Mouse (Mus musculus) Patski (cell line): ENCODE results near the gene Slc7a10. TPM values are rescaled to one million over a fixed set of nuclear protein-coding genes. Genes with fewer than 3 reads are reported as not detected.
A peak's percentile ranks its signal among the peaks of the same experiment; 100 is the strongest.

Source experiments
- ATAC-seq: fragments of 100-300 bp; one replicate; pipeline ENCODE4 v1.8.0; 2021
- CTCF ChIA-PET: fragments of 350-600 bp; sonication (Branson Sonifier 250); formaldehyde crosslinking; loops from one replicate; lab custom pipeline; 2022; ENCODE audit warnings: inconsistent platforms; lab: Charles Lee
- POLR2A ChIA-PET: fragments of 350-600 bp; sonication (Branson Sonifier 250); formaldehyde crosslinking; loops from one replicate; lab custom pipeline; 2022; ENCODE audit warnings: antibody characterized with exemption, inconsistent platforms; lab: Charles Lee
- DNase-seq: peaks from one replicate; pipeline ENCODE4 v3.0.0-alpha.2; 2011; ENCODE audit warnings: low read depth, low spot score
- H3K27me3 ChIP-seq: fragments of 371-371 bp; one replicate; pipeline ENCODE4 v1.5.1; 2021
- CTCF ChIP-seq: fragments of 100-300 bp; IDR thresholded peaks from one replicate; pipeline ENCODE4 v1.5.1; 2021
- in situ Hi-C: fragments of 300-500 bp; cut with MboI; formaldehyde crosslinking; loops from 3 replicates; pipeline ENCODE4 v1.11.1; 2018; ENCODE audit warnings: low pct_unique_long_range_greater_than_20kb, mixed read lengths
- polyA plus RNA-seq: library from polyadenylated mRNA; unstranded; gene quantifications from one replicate; pipeline ENCODE4 v1.2.3, GENCODE M21; 2021

The Slc7a10 gene
- polyA plus RNA-seq, 1 experiment from 2014 or later = not detected

DNA sequence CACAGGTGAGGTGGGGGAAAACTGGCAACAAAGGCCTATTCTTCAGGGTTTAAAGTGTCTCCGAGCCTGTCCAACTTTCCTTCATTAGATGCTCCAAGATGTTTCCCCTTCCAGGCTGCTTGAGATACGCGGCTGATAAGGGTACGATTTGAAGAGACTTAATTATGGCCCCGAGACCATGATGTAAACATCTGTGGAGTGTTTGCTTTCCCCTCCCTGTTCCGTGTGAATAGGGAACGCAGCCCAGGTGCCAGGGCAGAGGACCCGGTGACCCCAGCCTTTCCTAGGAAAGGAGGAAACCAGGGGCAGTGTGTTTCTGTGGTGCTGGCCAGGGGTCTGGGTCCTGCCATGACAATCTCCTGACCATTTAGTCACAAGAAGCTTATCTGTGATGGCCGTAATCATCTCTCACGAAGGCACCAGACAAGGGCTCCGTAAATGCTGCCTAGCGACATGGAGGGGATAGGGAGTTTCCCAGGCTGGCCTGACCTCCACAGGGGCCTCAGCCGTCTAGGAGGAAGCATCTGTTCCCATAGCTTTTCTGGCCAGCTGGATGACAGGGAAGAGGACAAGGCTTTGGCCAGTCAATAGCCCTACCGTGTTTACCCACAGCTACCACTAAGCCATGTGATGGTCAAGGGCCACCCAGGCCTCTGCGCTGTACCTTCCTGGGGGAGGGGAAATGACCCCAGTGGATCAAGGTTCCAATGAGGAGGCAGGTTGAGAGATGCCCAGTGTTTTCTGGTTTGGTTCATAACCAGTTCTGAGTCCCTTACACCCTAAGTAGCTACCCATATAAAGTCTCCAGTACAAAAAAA, 36.4 kb upstream of the Slc7a10 start:
- TF ChIP-seq CTCF = no peak
- no peaks in the 10 kb centered on the region for H3K27me3 ChIP-seq
- ChIA-PET CTCF (interaction anchor here (1.1 kb wide), 1 partner anchor 30 kb away, joined by 4 read pairs; the partner anchor contains the start of gene Cebpa), POLR2A (no interaction called here)
- in situ Hi-C loops = no loop called here
- DNase-seq (no peak), ATAC-seq (no peak)

DNA sequence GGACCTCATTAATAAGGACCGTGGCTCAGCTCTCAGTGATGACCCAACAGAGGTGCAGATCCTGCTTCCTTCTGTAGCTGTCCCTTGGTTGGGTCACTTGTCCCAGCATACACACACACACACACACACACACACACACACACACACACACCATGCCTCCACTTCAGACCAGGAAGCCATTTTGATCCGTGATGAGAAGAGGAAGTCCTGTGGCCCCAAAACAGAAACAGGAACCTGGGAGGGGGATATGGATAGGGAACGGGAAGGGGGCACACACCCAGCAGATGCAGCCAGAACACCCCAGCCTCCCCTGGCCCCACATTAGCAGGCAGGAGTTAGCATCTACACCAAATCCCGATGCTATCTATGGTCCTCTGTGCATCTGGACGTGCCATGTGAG, 35.3 kb upstream of the Slc7a10 start:
- POLR2A ChIA-PET = no interaction called here
- in situ Hi-C loops = no loop called here
- CTCF ChIA-PET = interaction anchor here (1.1 to 1.5 kb wide), 2 partner anchors 12 to 31 kb away, joined by 4 to 6 read pairs; partner anchors contain the start of gene Cebpa
- TF ChIP-seq CTCF = no peak
- no peak for ATAC-seq
- DNase-seq = no peak
- H3K27me3 ChIP-seq = no peaks in the 10 kb centered on the region

DNA sequence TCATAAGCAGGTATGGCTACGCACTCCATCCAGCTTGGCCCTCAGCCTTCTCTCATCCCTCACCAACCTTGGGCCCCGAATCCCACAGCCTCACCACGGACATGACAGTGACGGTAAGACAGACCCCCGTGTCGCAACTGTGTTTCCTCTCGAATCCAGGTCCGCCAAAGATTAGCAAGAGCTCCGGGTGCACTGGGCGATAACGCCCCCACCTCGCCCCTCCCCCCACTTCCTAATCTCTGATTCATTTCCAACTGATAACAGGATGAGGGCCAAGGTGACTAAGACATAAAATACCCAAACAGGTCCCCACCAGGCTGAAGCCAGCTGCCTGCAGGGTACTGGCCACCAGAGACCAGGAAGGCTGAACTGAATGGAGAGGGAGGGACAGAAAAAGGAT, 31.7 kb upstream of the Slc7a10 start:
- ATAC-seq (no peak), DNase-seq (no peak)
- ChIA-PET POLR2A (interaction anchor here (1.1 kb wide), 1 partner anchor 10 kb away, joined by 3 read pairs; no protein-coding TSS in a partner anchor), CTCF (interaction anchor here (0.6 to 1.6 kb wide), 2 partner anchors 15 to 81 kb away, joined by 4 read pairs; no protein-coding TSS in a partner anchor)
- in situ Hi-C loops = no loop called here
- no peaks in the 10 kb centered on the region for H3K27me3 ChIP-seq
- TF ChIP-seq CTCF = no peak

DNA sequence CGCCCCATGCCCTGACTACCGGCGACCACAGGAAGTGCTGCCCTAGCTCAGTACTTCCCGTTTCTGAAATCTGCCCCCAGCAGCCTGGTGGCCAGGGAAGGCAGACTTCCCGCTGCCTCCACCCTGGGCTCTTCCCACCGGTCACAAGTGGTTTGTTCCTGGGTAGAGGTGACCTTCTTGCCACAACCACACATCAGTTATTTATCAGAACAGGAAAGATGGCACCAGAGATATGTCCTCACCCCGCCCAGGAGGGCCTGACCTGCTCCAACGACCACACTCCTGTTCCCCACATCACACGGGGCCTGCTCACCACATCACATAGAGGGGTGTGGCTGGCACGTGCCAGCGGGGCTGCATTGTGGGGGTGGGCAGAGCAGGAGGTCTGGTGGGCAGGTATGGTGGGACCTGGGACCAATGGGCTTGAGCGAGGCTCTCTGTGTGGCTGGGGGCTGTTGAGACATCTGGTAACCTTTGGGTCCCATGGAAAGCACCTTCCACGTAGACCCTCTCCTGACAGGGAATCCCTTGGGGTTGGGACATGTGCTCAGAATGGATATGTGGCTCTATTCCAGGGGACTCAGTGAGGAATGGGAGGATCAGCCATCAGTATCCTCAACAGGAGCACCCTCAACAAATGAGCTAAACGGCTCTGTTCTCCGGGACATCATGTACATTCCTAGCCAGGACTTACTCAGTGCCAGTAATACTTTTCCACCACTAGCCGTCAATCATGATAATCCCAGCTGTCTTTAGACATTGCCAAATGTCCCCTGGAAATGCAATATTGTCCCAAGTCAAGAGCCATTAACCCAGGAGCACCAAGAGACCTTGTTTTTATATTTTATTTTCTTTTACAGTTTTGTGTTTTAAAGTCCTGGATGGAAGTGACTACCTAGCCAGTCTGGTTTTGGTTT, 29.4 kb upstream of the Slc7a10 start:
- TF ChIP-seq CTCF = no peak
- no peaks in the 10 kb centered on the region for H3K27me3 ChIP-seq
- ATAC-seq = no peak
- ChIA-PET CTCF (interaction anchor here (1.3 kb wide), 1 partner anchor 12 kb away, joined by 4 read pairs; no protein-coding TSS in a partner anchor), POLR2A (interaction anchor here (0.7 kb wide), 1 partner anchor 12 kb away, joined by 3 read pairs; no protein-coding TSS in a partner anchor)
- DNase-seq = no peak
- in situ Hi-C loops = no loop called here

DNA sequence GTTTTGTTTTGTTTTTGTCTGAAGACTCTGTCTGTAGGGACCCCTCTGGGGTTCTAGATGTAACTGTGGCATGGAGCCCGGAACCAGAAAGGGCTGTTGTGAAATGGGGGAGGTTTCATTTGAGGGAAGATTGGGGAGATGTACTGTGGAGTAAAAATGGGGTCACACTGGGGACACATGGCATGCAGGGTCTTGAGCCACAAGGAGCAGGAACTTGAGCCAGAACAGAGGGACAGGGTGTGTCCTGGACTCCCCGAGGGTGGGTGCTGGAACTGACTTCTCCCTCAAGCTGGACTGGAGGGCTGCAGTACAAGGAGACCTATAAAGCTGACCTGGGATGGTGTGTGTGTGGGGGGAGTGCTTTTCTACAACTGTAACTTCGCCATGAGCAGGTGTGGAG, 28.7 kb upstream of the Slc7a10 start:
- ChIA-PET POLR2A (no interaction called here), CTCF (no interaction called here)
- H3K27me3 ChIP-seq = no peaks in the 10 kb centered on the region
- in situ Hi-C loops = no loop called here
- TF ChIP-seq CTCF = no peak
- no peak for ATAC-seq
- no peak for DNase-seq

DNA sequence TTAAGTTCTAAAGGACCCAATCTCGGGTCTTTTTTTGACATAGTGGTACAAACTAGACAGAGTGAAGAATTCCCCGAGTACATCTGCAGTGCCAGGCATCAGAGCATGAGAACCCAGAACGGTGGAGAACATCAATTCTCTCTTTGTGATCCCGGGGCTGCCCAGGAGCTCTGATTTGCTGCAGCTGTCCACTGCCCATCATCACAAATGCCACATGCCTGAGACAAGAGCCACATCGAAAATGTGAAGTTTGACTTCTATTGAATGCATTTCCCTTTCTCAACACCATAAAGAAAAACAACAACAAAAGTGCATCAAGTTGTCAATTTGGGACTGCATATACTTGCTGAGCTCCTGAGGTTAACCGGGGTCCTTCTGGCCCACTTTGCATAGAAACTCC, 23.7 kb upstream of the Slc7a10 start:
- ATAC-seq (no peak), DNase-seq (no peak)
- CTCF ChIA-PET = interaction anchor here (1.8 kb wide), 1 partner anchor 11 kb away, joined by 6 read pairs; no protein-coding TSS in a partner anchor
- POLR2A ChIA-PET = interaction anchor here (1.0 to 1.1 kb wide), 2 partner anchors 17 to 38 kb away, joined by 3 read pairs; no protein-coding TSS in a partner anchor
- no peak for TF ChIP-seq CTCF
- in situ Hi-C loops = no loop called here
- H3K27me3 ChIP-seq = no peaks in the 10 kb centered on the region

DNA sequence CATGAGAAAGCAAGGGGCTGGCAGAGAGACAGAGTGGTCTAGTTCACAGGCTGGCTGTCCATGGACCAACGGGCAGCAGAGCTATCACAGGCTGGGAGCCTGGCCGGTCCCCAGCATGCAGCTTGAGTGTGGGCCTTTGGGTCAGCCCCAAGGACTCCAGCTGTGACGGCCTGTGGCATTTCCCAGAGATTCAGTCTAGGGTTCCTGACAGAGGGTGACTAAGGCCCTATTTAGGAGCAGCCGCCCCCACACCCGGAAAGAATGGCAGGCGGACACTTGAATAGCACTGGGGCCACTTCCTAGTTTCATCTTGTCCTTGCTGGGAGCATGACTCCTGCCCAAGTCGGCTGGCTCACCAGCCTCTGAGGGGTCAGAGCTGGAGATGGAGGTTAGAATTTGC, 22.6 kb upstream of the Slc7a10 start:
- DNase-seq (peak; percentile 51), ATAC-seq (peak; percentile 31)
- ChIA-PET CTCF (interaction anchor here (1.3 to 1.8 kb wide), 5 partner anchors 12 to 137 kb away, joined by 3 to 7 read pairs (median 5); no protein-coding TSS in a partner anchor), POLR2A (interaction anchor here (0.6 to 1.1 kb wide), 3 partner anchors 9 to 178 kb away, joined by 3 read pairs; no protein-coding TSS in a partner anchor)
- no peaks in the 10 kb centered on the region for H3K27me3 ChIP-seq
- TF ChIP-seq CTCF = no peak
- in situ Hi-C loops = no loop called here

DNA sequence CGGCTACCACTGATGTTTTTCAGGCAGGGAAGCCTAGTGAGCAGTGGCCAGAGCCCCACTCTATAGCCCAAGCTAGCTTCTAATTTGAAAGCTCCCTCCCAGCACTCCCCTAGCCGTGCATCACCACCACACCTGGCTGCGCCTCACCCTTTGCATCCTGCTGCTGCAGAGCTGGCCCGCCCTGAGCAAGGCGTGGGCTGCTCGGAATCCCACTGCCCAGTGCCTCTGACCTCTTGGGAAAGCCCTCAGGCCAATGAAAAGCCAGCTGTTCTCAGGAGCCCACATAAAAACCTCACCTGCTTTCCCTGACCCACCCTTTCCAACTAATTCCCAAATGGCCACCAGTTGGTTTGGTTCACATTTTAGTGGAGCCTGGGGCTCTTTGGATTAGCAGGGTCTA, 22.1 kb upstream of the Slc7a10 start:
- ChIA-PET POLR2A (interaction anchor here (0.6 to 1.5 kb wide), 4 partner anchors 10 to 1005 kb away, joined by 3 to 5 read pairs (median 3); partner anchors contain the start of gene Cebpa), CTCF (interaction anchor here (1.3 to 1.8 kb wide), 4 partner anchors 25 to 138 kb away, joined by 3 to 7 read pairs (median 5); no protein-coding TSS in a partner anchor)
- DNase-seq = no peak
- in situ Hi-C loops = no loop called here
- TF ChIP-seq CTCF = no peak
- no peak for ATAC-seq
- H3K27me3 ChIP-seq = no peaks in the 10 kb centered on the region

DNA sequence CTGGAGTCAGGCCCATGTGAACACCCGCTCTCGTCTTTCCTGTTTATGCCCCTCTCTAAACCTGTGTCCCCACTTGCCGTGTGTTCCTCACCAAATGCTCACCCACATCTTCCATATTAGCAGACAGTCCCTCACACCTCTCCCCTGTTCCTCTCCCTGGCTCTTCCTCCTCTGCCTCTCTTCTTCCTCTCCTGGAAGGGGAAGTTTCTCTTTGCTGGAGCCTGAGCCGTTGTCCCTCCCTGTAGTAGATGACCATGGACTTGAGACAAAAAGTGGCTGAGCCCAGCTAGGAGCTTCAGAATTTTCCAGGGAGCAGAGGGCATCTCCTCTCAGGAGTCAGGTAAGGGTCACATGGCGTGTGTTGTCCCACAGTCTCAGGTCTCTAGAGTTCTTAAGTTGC, 19.2 kb upstream of the Slc7a10 start:
- no peak for TF ChIP-seq CTCF
- no peaks in the 10 kb centered on the region for H3K27me3 ChIP-seq
- in situ Hi-C loops = loop anchor here (5.0 kb wide), 1 partner anchor 35 kb away; no protein-coding TSS in a partner anchor
- CTCF ChIA-PET = no interaction called here
- no peak for DNase-seq
- no peak for ATAC-seq
- POLR2A ChIA-PET = no interaction called here
